Mouse (Mus musculus): ENCODE data around the gene Colec11.

Gene Colec11

GRCm38 (mm10) chr12:28623195-28623594 is at the start of gene Colec11:
Colec11 (minus strand) TSS chr12:28623377.
- DNase-seq = peak; percentile 98

GRCm38 (mm10) chr12:28667287-28667686 is 44.1 kb upstream of the Colec11 start:
- DNase-seq = no peak

GRCm38 (mm10) chr12:28666734-28667133 is 43.6 kb upstream of the Colec11 start:
- no peak for DNase-seq

- DNase-seq = no peak
These were observed 39.5 kb upstream of the Colec11 start for GRCm38 (mm10) chr12:28662628-28663027.

- peak; percentile 99 for DNase-seq
These were observed 26.2 kb upstream of the Colec11 start, which contains the start of gene Rnaseh1 for GRCm38 (mm10) chr12:28649141-28650110. Rnaseh1 (plus strand) TSS chr12:28649602.

- no peak for DNase-seq
These were observed 15.6 kb upstream of the Colec11 start for GRCm38 (mm10) chr12:28638778-28639177.

GRCm38 (mm10) chr12:28636543-28636942 is 13.4 kb upstream of the Colec11 start:
- DNase-seq = no peak

- peak; percentile 99 for DNase-seq
These were observed 12.6 kb upstream of the Colec11 start, which contains the start of gene Rps7 for GRCm38 (mm10) chr12:28635535-28636476. Rps7 (minus strand) TSS chr12:28635953.

- DNase-seq = no peak
These were observed 11.9 kb upstream of the Colec11 start for GRCm38 (mm10) chr12:28635058-28635534.

GRCm38 (mm10) chr12:28628436-28628835 is 5.3 kb upstream of the Colec11 start:
- no peak for DNase-seq

GRCm38 (mm10) chr12:28627092-28627491 is 3.9 kb upstream of the Colec11 start:
- no peak for DNase-seq

- peak; percentile 96 for DNase-seq
These were observed 2.2 kb upstream of the Colec11 start for GRCm38 (mm10) chr12:28625407-28625806.

- DNase-seq = peak; percentile 91
These were observed 1.1 kb upstream of the Colec11 start for GRCm38 (mm10) chr12:28624251-28624650.

- peak; percentile 90 for DNase-seq
These were observed 536 bp downstream of the Colec11 start for GRCm38 (mm10) chr12:28622641-28623040.

GRCm38 (mm10) chr12:28622167-28622532 is 1.0 kb downstream of the Colec11 start:
- DNase-seq = peak; percentile 90

GRCm38 (mm10) chr12:28621451-28622166 is 1.6 kb downstream of the Colec11 start:
- DNase-seq = peak; percentile 89

GRCm38 (mm10) chr12:28617297-28617696 is 5.9 kb downstream of the Colec11 start:
- DNase-seq = no peak

GRCm38 (mm10) chr12:28614401-28614800 is 8.8 kb downstream of the Colec11 start:
- DNase-seq = peak; percentile 93

GRCm38 (mm10) chr12:28612391-28612790 is 10.8 kb downstream of the Colec11 start:
- no peak for DNase-seq

GRCm38 (mm10) chr12:28607546-28608305 is 15.5 kb downstream of the Colec11 start:
- DNase-seq = no peak

GRCm38 (mm10) chr12:28603494-28603893 is 19.7 kb downstream of the Colec11 start:
- DNase-seq = no peak

Measured in heart, adult 11 months (tissue).